Comparison of ENCODE assay signal across 8 mouse cellular contexts in the genomic region with DNA sequence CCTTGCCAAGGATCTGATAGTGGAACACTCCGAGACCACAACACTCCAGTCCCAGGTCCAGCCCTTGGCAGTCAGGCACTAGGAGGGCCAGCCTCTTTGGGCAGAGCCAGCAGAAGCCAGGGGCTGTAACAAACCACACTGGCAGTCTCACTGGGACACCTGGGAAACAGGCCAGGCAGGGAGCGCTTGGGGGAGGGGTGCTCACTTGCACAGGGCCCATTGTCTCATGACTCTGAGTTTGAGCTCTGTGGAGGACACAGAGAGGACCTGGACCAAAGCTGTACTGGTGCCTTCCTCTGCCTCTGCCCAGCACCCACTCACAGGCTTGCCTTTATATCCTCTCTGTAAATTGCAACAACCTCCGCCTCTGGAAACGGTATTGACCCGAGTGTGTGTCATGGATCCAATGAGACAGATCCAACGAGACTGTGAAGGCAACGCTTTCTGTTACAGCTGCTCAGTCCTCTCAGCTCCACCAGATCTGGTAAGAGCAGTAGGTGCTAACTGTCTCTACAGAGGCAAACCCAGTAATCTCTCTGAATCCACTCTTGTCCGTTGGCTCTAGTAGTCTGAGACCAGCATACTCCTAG. TPM values are rescaled to one million over a fixed set of nuclear protein-coding genes. Genes with fewer than 3 reads are reported as not detected.
A peak's percentile ranks its signal among the peaks of the same experiment; 100 is the strongest.
DNase-seq lines count a peak whose midpoint lies in the region; ATAC-seq and TF ChIP-seq lines count a peak whose summit lies in the region.

Tkt (plus strand) TSS at position 229 of the 590 bp plus-strand sequence.

- H3K27me3 ChIP-seq in MEL (ENCODE audit: control insufficient read depth in 1 of 2, insufficient read depth in 2 of 2, low read length in 2 of 2) = no peaks in the 10 kb centered on the region
- H3K27me3 ChIP-seq in forebrain, embryonic 16.5 days (replicated peaks; ENCODE audit: control insufficient read depth, insufficient read depth, low read length) = no peaks in the 10 kb centered on the region
- no peaks in the 10 kb centered on the region for H3K27me3 ChIP-seq in liver, embryonic 15.5 days
- H3K27me3 ChIP-seq in neural tube, embryonic 12.5 days (replicated peaks) = no peaks in the 10 kb centered on the region

- no peak for TF ChIP-seq RAD21 in MEL (IDR thresholded peaks at IDR 0.05; ENCODE audit: low read depth, low read length)

- peak; percentile 19 for ATAC-seq in forebrain, embryonic 16.5 days
- peak; percentile 36 for ATAC-seq in liver, embryonic 15.5 days (ENCODE audit: insufficient read depth)
- peak; percentile 23; the same call in 1 of the 2 replicates for ATAC-seq in neural tube, embryonic 12.5 days (ENCODE audit: low FRiP score, low read depth)

- DNase-seq in MEL (ENCODE audit: low read depth, low spot score) = peak; percentile 78
- peak; percentile 70 for DNase-seq in cerebellum, adult 11-12 months
- DNase-seq in heart, postnatal 10 days = peak; percentile 91 to 93
- peak; percentile 70 to 80 for DNase-seq in kidney, postnatal 4 days
- peak; percentile 71 for DNase-seq in urinary bladder, postnatal 14 days (ENCODE audit: low spot score)

- WGBS in forebrain, embryonic 16.5 days = 20% methylated on average over 8 of the region's 8 CpGs
- 20% methylated on average over 8 of the region's 8 CpGs for WGBS in liver, embryonic 15.5 days (ENCODE audit: insufficient replicate concordance)
- 25% methylated on average over 8 of the region's 8 CpGs for WGBS in neural tube, embryonic 12.5 days

- peaks cover 2 to 25% of the 10 kb centered on the region in 2 experiments; a peak in 3 of 4 replicates for H3K36me3 ChIP-seq in MEL (ENCODE audit: control insufficient read depth in 1 of 2, insufficient read depth in 2 of 2, low read length in 2 of 2)
- no peaks in the 10 kb centered on the region for H3K36me3 ChIP-seq in forebrain, embryonic 16.5 days (ENCODE audit: control insufficient read depth, insufficient read depth)
- peaks cover 3% of the 10 kb centered on the region; the same call in 1 of the 2 replicates for H3K36me3 ChIP-seq in liver, embryonic 15.5 days (replicated peaks)
- no peaks in the 10 kb centered on the region for H3K36me3 ChIP-seq in neural tube, embryonic 12.5 days

- H3K4me3 ChIP-seq in MEL (ENCODE audit: control insufficient read depth in 1 of 2, insufficient read depth in 1 of 2, low read depth in 2 of 2, low read length in 2 of 2) = peak within 1 kb of the TSS; percentile 69 to 85
- H3K4me3 ChIP-seq in forebrain, embryonic 16.5 days (replicated peaks; ENCODE audit: low read length) = peak within 1 kb of the TSS; percentile 89
- H3K4me3 ChIP-seq in liver, embryonic 15.5 days (replicated peaks) = peak within 1 kb of the TSS; percentile 73
- peak within 1 kb of the TSS; percentile 74 for H3K4me3 ChIP-seq in neural tube, embryonic 12.5 days

- peak within 1 kb of the TSS; percentile 89 for H3K27ac ChIP-seq in MEL (ENCODE audit: control insufficient read depth, low read depth, low read length)
- peak within 1 kb of the TSS; percentile 93 for H3K27ac ChIP-seq in forebrain, embryonic 16.5 days (ENCODE audit: low read length)
- H3K27ac ChIP-seq in liver, embryonic 15.5 days (replicated peaks) = peak within 1 kb of the TSS; percentile 94
- H3K27ac ChIP-seq in neural tube, embryonic 12.5 days = peak within 1 kb of the TSS; percentile 86

- peaks cover 7 to 31% of the 10 kb centered on the region in 2 experiments; a peak in 3 of 4 replicates for H3K4me1 ChIP-seq in MEL (ENCODE audit: control insufficient read depth in 1 of 2, insufficient read depth in 2 of 2, low read length in 2 of 2)
- H3K4me1 ChIP-seq in forebrain, embryonic 16.5 days (replicated peaks; ENCODE audit: control insufficient read depth, insufficient read depth, low read length) = peaks cover 32% of the 10 kb centered on the region
- H3K4me1 ChIP-seq in liver, embryonic 15.5 days (replicated peaks) = peaks cover 50% of the 10 kb centered on the region
- peaks cover 30% of the 10 kb centered on the region for H3K4me1 ChIP-seq in neural tube, embryonic 12.5 days

- TF ChIP-seq POLR2A in MEL (IDR thresholded peaks at IDR 0.05; ENCODE audit: control insufficient read depth in 1 of 2, insufficient read depth in 1 of 2, low read depth in 1 of 2, low read length in 2 of 2, poor library complexity in 1 of 2) = no peak

- no peaks in the 10 kb centered on the region for H3K9me3 ChIP-seq in MEL (replicated peaks; ENCODE audit: insufficient read depth, low read length)
- H3K9me3 ChIP-seq in forebrain, embryonic 16.5 days (ENCODE audit: control insufficient read depth, low read length) = no peaks in the 10 kb centered on the region
- H3K9me3 ChIP-seq in liver, embryonic 15.5 days (replicated peaks) = no peaks in the 10 kb centered on the region
- no peaks in the 10 kb centered on the region for H3K9me3 ChIP-seq in neural tube, embryonic 12.5 days

- no peak for TF ChIP-seq CTCF in MEL (IDR thresholded peaks at IDR 0.05 in 2 of 3, conservative IDR thresholded peaks at IDR 0.05 in 1 of 3; ENCODE audit: control insufficient read depth in 1 of 3, insufficient read depth in 1 of 3, low read depth in 2 of 3, low read length in 3 of 3, poor library complexity in 1 of 3, severe bottlenecking in 1 of 3)

- intact Hi-C loops in heart, postnatal 10 days (cut with DNase I) = loop anchor here (2.0 kb wide), 2 partner anchors 27 to 69 kb away; partner anchors contain the start of gene Dcp1a

- H3K9ac ChIP-seq in MEL (ENCODE audit: control insufficient read depth, low read depth, low read length, poor library complexity, severe bottlenecking) = peak within 1 kb of the TSS; percentile 78
- peak within 1 kb of the TSS; percentile 95 for H3K9ac ChIP-seq in forebrain, embryonic 16.5 days (replicated peaks; ENCODE audit: low read depth, low read length)
- peak within 1 kb of the TSS; percentile 80 for H3K9ac ChIP-seq in liver, embryonic 15.5 days
- peak within 1 kb of the TSS; percentile 92 for H3K9ac ChIP-seq in neural tube, embryonic 12.5 days

- TF ChIP-seq EP300 in MEL (IDR thresholded peaks at IDR 0.05; ENCODE audit: low read depth in 1 of 2, low read length in 2 of 2) = 0 out of 4 replicates have a peak, but pooled peaks of 1 of the 2 experiments have one; percentile 2

- peak within 1 kb of the TSS; percentile 82 for H3K4me2 ChIP-seq in forebrain, embryonic 16.5 days (ENCODE audit: low read length)
- H3K4me2 ChIP-seq in liver, embryonic 15.5 days = peak within 1 kb of the TSS; percentile 95
- H3K4me2 ChIP-seq in neural tube, embryonic 12.5 days (replicated peaks) = peak within 1 kb of the TSS; percentile 77

- peaks cover 40% of the 10 kb centered on the region for H3K79me2 ChIP-seq in MEL (ENCODE audit: control insufficient read depth, insufficient read depth, low read length, poor library complexity)

TF ChIP-seq in MEL, 35 proteins besides CTCF, POLR2A, EP300 and RAD21:
- no peak for TF ChIP-seq ZC3H11A (IDR thresholded peaks at IDR 0.05; ENCODE audit: low read depth, low read length)
- TF ChIP-seq NELFE (IDR thresholded peaks at IDR 0.05; ENCODE audit: low read depth, low read length) = no peak
- no peak for TF ChIP-seq GABPA (IDR thresholded peaks at IDR 0.05; ENCODE audit: low read depth, low read length)
- TF ChIP-seq KAT2A (conservative IDR thresholded peaks at IDR 0.05; ENCODE audit: low read depth, low read length) = no peak
- TF ChIP-seq TAL1 (IDR thresholded peaks at IDR 0.05; ENCODE audit: low read length) = no peak

RNA-seq across cellular contexts. Expression of gene Tkt, which starts in this region (rescaled TPM):
- 636 and 640 TPM in 2 replicates for total RNA-seq in MEL (2012; rRNA removed)
- 1,000 to 10,000 TPM in 1 of 2 experiments, 100 to 1,000 TPM in 1; 115 to 1,273 TPM for polyA plus RNA-seq in MEL (2012; ENCODE audit: insufficient read depth in 1 of 2, insufficient read length in 2 of 2, low read depth in 1 of 2, low replicate concordance in 2 of 2, missing spikeins in 1 of 2)
- polyA plus RNA-seq in forebrain, embryonic 16.5 days (2015; fragmentation: Nextera tagmentation; extraction: Ambion mirVana) = 334 and 346 TPM in 2 replicates
- total RNA-seq in heart, postnatal 10 days (2021) = 100 to 1,000 TPM in 1 of 2 experiments, 10 to 100 TPM in 1; 64.1 to 105 TPM
- polyA plus RNA-seq in liver, embryonic 15.5 days (2015; fragmentation: Nextera tagmentation; extraction: Ambion mirVana) = 197 and 199 TPM in 2 replicates
- polyA plus RNA-seq in neural tube, embryonic 12.5 days (2016; fragmentation: Nextera tagmentation; extraction: Ambion mirVana) = 215 and 218 TPM in 2 replicates

Comparison
In these comparisons a context has a peak if more than half of its experiments do, and no peak if none do; other contexts are left out.
1. Peak in every context shown above with its lines: DNase-seq, ATAC-seq, H3K4me3 ChIP-seq and H3K27ac ChIP-seq.